Mouse (Mus musculus): ENCODE measurements around the gene Mylk3.

GRCm38 (mm10) chr8:85376516-85376915 is 9.6 kb downstream of the Mylk3 start:
- no peak for TF ChIP-seq POLR2A (IDR thresholded peaks at IDR 0.05; ENCODE audit: insufficient read depth, low read length)
- TF ChIP-seq CTCF (IDR thresholded peaks at IDR 0.05; ENCODE audit: low read depth, low read length), result no peak
- TF ChIP-seq EP300 (IDR thresholded peaks at IDR 0.05; ENCODE audit: insufficient read depth, low read depth, low read length), result no peak

Measured in ES-Bruce4 (cell line).